Mouse (Mus musculus) stomach, embryonic 15.5 days (tissue): ENCODE measurements around the gene Rps6ka1. TPM values are rescaled to one million over a fixed set of nuclear protein-coding genes. Genes with fewer than 3 reads are reported as not detected.
"Not testable (repeated sequence)": the region's sequence is repeated elsewhere in the genome, so short reads cannot be mapped to it uniquely, and the experiment has no call there.

Source experiments
- ATAC-seq: fragments of 200-750 bp; cut with Nextera tagmentation; 2 replicates; pipeline ENCODE4 v1.8.0; 2017; ENCODE audit warnings: low read depth, moderate number of reproducible peaks, moderate TSS enrichment; ENCODE audit not compliant: insufficient read depth, low FRiP score
- H3K27ac ChIP-seq: fragments of 300-500 bp; sonication (generic); 2 replicates; pipeline ENCODE4 v1.5.1; 2015; ENCODE audit warnings: mild to moderate bottlenecking, inconsistent platforms
- H3K27me3 ChIP-seq: fragments of 300-500 bp; sonication (generic); replicated peaks from 2 replicates; pipeline ENCODE4 v1.6.1; 2015; ENCODE audit warnings: inconsistent platforms
- H3K36me3 ChIP-seq: fragments of 300-500 bp; sonication (generic); 2 replicates; pipeline ENCODE4 v1.6.1; 2015; ENCODE audit warnings: inconsistent platforms
- H3K4me1 ChIP-seq: fragments of 300-500 bp; sonication (generic); 2 replicates; pipeline ENCODE4 v1.6.1; 2015; ENCODE audit warnings: inconsistent platforms
- H3K4me2 ChIP-seq: fragments of 300-500 bp; sonication (generic); 2 replicates; pipeline ENCODE4 v1.6.1; 2015; ENCODE audit warnings: mild to moderate bottlenecking, inconsistent platforms
- H3K4me3 ChIP-seq: fragments of 300-500 bp; sonication (generic); replicated peaks from 2 replicates; pipeline ENCODE4 v1.5.1; 2015; ENCODE audit warnings: inconsistent platforms
- H3K9ac ChIP-seq: fragments of 300-500 bp; sonication (generic); 2 replicates; pipeline ENCODE4 v1.6.1; 2015; ENCODE audit warnings: inconsistent platforms
- H3K9me3 ChIP-seq: fragments of 300-500 bp; sonication (generic); 2 replicates; pipeline ENCODE4 v1.6.1; 2016; ENCODE audit warnings: inconsistent platforms
- WGBS: fragments of 180-500 bp; shearing (Covaris S2); methylation state at CpG from one replicate; pipeline ENCODE4 v1.1.7; 2015; 5-methylcytosine and 5-hydroxymethylcytosine counted together
- polyA plus RNA-seq: library from polyadenylated mRNA; unstranded; fragments of >200 nt; fragmentation: Nextera tagmentation; extraction: Ambion mirVana; gene quantifications from 2 replicates; pipeline ENCODE4 v1.2.1, GENCODE M21; 2015

The Rps6ka1 gene
- polyA plus RNA-seq, result 73.4 and 76.4 TPM in 2 replicates

- H3K27ac ChIP-seq, result peak within 1 kb of the TSS; percentile 92
These were observed at the start of gene Rps6ka1 for GRCm38 (mm10) chr4:133887672-133888453. Gene Rps6ka1 (minus strand): TSS chr4:133887797.

GRCm38 (mm10) chr4:133931785-133932184 is 44.2 kb upstream of the Rps6ka1 start:
- H3K4me3 ChIP-seq, result no peak overlapping the region
- H3K4me2 ChIP-seq, result no peak overlapping the region
- no peak for ATAC-seq
- H3K27me3 ChIP-seq, result no peaks in the 10 kb centered on the region
- H3K9me3 ChIP-seq, result no peaks in the 10 kb centered on the region
- H3K4me1 ChIP-seq, result 0 out of 2 replicates have a peak, but pooled peaks cover 7% of the 10 kb centered on the region
- no peak overlapping the region for H3K9ac ChIP-seq
- no peak overlapping the region for H3K27ac ChIP-seq
- WGBS, result 82% methylated on average over 3 of the region's 3 CpGs
- no peaks in the 10 kb centered on the region for H3K36me3 ChIP-seq

More at GRCm38 (mm10) chr4:133887672-133888453, at the start of gene Rps6ka1:
- Histone ChIP-seq H3K9ac (peak within 1 kb of the TSS; percentile 90), H3K4me2 (peak within 1 kb of the TSS; percentile 92), H3K27me3 (no peaks in the 10 kb centered on the region), H3K9me3 (no peaks in the 10 kb centered on the region), H3K36me3 (no peaks in the 10 kb centered on the region), H3K4me1 (peaks cover 25% of the 10 kb centered on the region), H3K4me3 (peak within 1 kb of the TSS; percentile 92)
- under 1% methylated on average over 54 of the region's 61 CpGs for WGBS
- ATAC-seq, result peak; percentile 79

GRCm38 (mm10) chr4:133931349-133931748 is 43.8 kb upstream of the Rps6ka1 start:
- WGBS, result 19% methylated on average over 10 of the region's 10 CpGs
- ATAC-seq, result no peak
- H3K27me3 ChIP-seq, result no peaks in the 10 kb centered on the region

DNA sequence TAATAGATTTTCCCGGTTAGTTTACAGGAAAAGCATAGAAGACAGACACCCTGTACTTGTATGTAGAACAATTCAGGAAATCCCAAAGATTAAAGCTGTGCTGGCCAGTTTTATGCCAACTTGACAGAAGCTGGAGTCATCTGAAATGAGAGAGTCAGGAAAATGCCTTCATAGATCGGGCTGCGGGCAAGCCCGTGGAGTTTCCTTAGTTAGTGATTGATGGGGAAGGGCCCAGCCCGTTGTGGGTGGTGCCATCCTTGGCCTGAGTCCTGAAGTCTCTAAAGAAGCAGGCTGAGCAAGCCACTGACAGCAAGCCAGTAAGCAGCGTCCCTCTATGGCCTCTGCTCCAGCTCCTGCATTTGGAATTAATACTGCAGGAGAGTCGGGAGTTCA is 41.7 kb upstream of the Rps6ka1 start:
- WGBS, result 11% methylated on average over 7 of the region's 7 CpGs
- no peak overlapping the region for H3K4me3 ChIP-seq
- 0 out of 2 replicates have a peak, but pooled peaks cover 7% of the 10 kb centered on the region for H3K4me1 ChIP-seq
- H3K27me3 ChIP-seq, result no peaks in the 10 kb centered on the region
- H3K9ac ChIP-seq, result no peak overlapping the region
- H3K36me3 ChIP-seq, result no peaks in the 10 kb centered on the region
- H3K9me3 ChIP-seq, result no peaks in the 10 kb centered on the region
- H3K4me2 ChIP-seq, result 0 out of 2 replicates have a peak overlapping the region, but pooled peaks have one; percentile 4
- H3K27ac ChIP-seq, result 0 out of 2 replicates have a peak overlapping the region, but pooled peaks have one; percentile 6
- no peak; the same call in 1 of the 2 replicates for ATAC-seq

More at GRCm38 (mm10) chr4:133931349-133931748, 43.8 kb upstream of the Rps6ka1 start:
- Histone ChIP-seq H3K36me3 (no peaks in the 10 kb centered on the region), H3K9me3 (no peaks in the 10 kb centered on the region), H3K9ac (no peak overlapping the region), H3K27ac (no peak overlapping the region), H3K4me2 (no peak overlapping the region), H3K4me3 (no peak overlapping the region), H3K4me1 (0 out of 2 replicates have a peak, but pooled peaks cover 7% of the 10 kb centered on the region)

GRCm38 (mm10) chr4:133928576-133929277 is 41.1 kb upstream of the Rps6ka1 start:
- Histone ChIP-seq H3K4me1 (0 out of 2 replicates have a peak, but pooled peaks cover 7% of the 10 kb centered on the region), H3K27me3 (no peaks in the 10 kb centered on the region), H3K27ac (0 out of 2 replicates have a peak overlapping the region, but pooled peaks have one; percentile 6), H3K4me2 (0 out of 2 replicates have a peak overlapping the region, but pooled peaks have one; percentile 4), H3K9me3 (no peaks in the 10 kb centered on the region), H3K9ac (no peak overlapping the region), H3K36me3 (no peaks in the 10 kb centered on the region), H3K4me3 (no peak overlapping the region)
- ATAC-seq, result no peak; the same call in 1 of the 2 replicates
- 34% methylated on average over 15 of the region's 15 CpGs for WGBS

GRCm38 (mm10) chr4:133925204-133925603 is 37.6 kb upstream of the Rps6ka1 start:
- H3K9me3 ChIP-seq, result no peaks in the 10 kb centered on the region
- H3K4me1 ChIP-seq, result 0 out of 2 replicates have a peak, but pooled peaks cover 7% of the 10 kb centered on the region
- H3K4me3 ChIP-seq, result no peak overlapping the region
- no peaks in the 10 kb centered on the region for H3K27me3 ChIP-seq
- H3K27ac ChIP-seq, result no peak overlapping the region
- no peak overlapping the region for H3K9ac ChIP-seq
- 63% methylated on average over 4 of the region's 4 CpGs for WGBS
- H3K36me3 ChIP-seq, result no peaks in the 10 kb centered on the region
- no peak overlapping the region for H3K4me2 ChIP-seq
- ATAC-seq, result no peak

GRCm38 (mm10) chr4:133923743-133924142 is 36.1 kb upstream of the Rps6ka1 start:
- no peak overlapping the region for H3K4me2 ChIP-seq
- H3K4me3 ChIP-seq, result no peak overlapping the region
- no peak for ATAC-seq
- H3K9me3 ChIP-seq, result no peaks in the 10 kb centered on the region
- H3K4me1 ChIP-seq, result 0 out of 2 replicates have a peak, but pooled peaks cover 4% of the 10 kb centered on the region
- H3K27ac ChIP-seq, result no peak overlapping the region
- WGBS, result 89% methylated on average over 5 of the region's 5 CpGs
- H3K27me3 ChIP-seq, result no peaks in the 10 kb centered on the region
- H3K36me3 ChIP-seq, result no peaks in the 10 kb centered on the region
- no peak overlapping the region for H3K9ac ChIP-seq

DNA sequence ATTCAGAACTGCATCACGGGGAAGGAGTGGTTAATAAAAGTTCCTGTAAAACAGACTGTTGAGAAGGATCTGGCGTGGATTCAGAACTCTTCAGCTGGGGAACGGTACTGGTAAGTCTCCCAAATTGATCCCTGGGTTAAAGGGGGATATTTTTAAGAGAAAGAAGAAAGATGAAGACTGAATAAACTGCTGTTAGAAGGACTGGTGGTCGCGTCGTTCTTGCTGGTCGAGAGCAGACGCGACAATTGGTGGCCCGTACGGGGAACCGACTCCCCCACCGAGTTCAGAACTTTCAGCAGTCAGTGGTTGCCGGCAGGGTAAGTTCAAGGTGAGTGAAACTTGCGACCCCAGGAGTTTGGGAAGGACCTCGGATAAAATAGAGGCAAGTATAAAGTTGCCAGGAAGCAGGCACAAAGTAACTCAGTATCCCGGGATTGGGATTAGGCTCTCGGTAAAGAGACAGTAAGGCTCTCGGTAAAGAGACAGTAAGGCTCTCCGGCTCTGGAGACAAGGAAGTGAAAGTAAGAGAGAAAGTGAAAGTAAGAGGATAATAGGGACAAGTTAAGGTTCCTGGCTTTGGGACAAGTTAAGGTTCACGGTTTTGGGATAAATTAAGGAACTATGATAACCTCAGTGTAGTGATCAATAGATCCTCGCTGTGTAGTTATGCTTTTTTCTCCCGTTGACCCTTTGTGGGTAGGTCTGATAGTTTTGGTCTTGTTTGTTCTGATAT is 30.7 kb upstream of the Rps6ka1 start:
- not testable (repeated sequence) for H3K36me3 ChIP-seq

DNA sequence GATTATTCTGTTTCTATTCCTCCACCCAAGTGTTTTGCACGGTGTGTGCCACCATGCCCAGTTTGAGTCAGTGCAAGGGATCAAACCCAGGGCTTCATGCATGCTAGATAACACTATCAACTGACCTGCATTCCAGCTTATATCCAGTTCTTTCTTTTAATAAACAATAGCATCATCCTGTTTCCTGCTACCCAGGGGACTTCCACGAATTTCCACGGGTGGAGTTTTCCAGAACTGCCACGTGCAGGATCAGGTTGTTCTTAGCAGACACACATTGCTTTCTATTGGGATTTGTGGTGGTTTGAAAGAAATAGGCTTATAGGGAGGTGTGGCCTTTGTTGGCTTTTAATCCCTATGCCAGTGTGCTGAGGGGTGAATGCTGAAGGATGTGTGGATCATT is 24.4 kb upstream of the Rps6ka1 start:
- H3K4me3 ChIP-seq, result no peak overlapping the region
- H3K4me1 ChIP-seq, result peaks cover 6% of the 10 kb centered on the region; the same call in 1 of the 2 replicates
- no peaks in the 10 kb centered on the region for H3K27me3 ChIP-seq
- WGBS, result 64% methylated on average over 4 of the region's 4 CpGs
- H3K9ac ChIP-seq, result no peak overlapping the region
- H3K4me2 ChIP-seq, result no peak overlapping the region
- no peak overlapping the region for H3K27ac ChIP-seq
- ATAC-seq, result no peak
- no peaks in the 10 kb centered on the region for H3K36me3 ChIP-seq
- H3K9me3 ChIP-seq, result no peaks in the 10 kb centered on the region

More for the DNA sequence above, 30.7 kb upstream of the Rps6ka1 start:
- not testable (repeated sequence) for H3K4me2 ChIP-seq, H3K27ac ChIP-seq, H3K27me3 ChIP-seq, H3K4me1 ChIP-seq, ATAC-seq, H3K9me3 ChIP-seq, H3K4me3 ChIP-seq, H3K9ac ChIP-seq
- WGBS, result 90% methylated on average over 23 of the region's 23 CpGs

DNA sequence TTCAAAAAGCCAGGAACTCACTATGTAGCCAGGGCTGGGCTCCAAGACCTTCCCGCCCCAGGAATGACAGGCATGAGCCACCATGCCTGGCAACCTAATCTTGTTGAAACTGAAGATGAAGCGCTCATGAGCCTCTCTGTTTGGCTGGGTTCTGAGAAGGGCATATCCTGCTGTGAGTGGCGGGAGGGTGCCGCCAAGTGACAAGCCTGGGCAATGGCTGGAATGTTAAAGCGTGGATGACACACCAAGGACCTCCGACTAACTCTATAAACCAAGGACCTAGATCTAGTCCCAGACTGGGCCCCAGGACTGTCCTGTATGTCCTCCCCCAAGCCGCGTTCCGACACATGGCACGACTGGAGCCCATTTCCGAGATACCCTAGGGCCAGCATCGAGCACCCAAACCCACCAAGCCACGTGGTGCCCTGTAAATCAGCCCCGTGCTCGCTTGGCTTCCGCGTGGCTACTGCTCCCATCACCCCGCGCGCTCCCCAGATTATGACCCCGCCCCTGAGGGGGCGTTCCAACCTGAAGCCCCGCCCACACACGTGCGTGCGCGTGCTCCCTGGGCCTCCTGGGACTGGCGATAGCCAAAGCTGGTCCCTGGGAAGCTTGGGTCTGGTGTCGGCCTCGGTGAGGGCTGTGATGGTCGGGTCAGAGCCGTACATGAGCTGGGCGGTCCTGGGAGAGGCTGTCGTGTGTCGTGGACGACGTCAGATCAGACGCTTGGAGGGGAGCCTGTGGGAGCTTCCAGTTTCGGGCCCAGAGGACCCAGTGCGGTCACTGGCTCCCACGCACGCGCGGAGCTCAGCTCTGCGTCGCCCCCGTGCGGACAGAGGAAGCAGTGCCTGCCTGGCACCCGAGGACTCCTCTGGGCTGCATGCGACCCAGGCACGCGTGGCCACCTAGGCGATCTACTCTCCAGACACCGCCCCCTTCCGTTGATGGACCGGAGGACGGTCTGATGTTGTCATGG is 22.9 kb upstream of the Rps6ka1 start:
- Histone ChIP-seq H3K4me1 (peaks cover 6% of the 10 kb centered on the region; the same call in 1 of the 2 replicates), H3K9me3 (no peaks in the 10 kb centered on the region), H3K27ac (peak overlapping the region; percentile 97), H3K4me2 (peak overlapping the region; percentile 79), H3K36me3 (no peaks in the 10 kb centered on the region), H3K9ac (peak overlapping the region; percentile 45; the same call in 1 of the 2 replicates), H3K4me3 (peak overlapping the region; percentile 62), H3K27me3 (no peaks in the 10 kb centered on the region)
- under 1% methylated on average over 57 of the region's 57 CpGs for WGBS
- peak; percentile 93 for ATAC-seq
